Mouse (Mus musculus): ENCODE data around the gene Raph1. TPM values are rescaled to one million over a fixed set of nuclear protein-coding genes. Genes with fewer than 3 reads are reported as not detected.
A peak's percentile ranks its signal among the peaks of the same experiment; 100 is the strongest.

Gene Raph1
- polyA plus RNA-seq, 1 experiment from 2014 or later = 22.4 TPM

DNA sequence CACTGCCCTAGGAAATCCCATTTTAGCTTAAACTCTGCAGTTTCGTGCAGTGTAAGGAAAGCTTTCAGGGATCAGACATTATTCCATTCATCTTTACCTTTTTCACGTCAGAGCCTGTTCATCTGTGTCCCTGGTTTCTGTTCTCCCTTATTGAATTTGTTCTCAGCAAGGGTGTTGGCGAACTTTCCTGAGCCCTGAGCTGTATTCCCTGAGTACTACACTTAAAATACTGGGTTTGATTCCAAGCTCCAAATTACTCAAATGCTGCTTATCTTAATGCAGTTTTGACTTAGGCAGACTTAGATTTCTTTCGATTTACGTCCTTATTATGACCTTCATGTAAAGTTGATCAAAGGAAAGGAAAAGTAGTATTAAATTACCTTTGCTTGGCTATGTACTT, 417 bp upstream of the Raph1 start:
- no peak for ATAC-seq
- Histone ChIP-seq H3K36me3 (ENCODE audit: control insufficient read depth, insufficient read depth, low read length) (no peaks in the 10 kb centered on the region), H3K9me3 (ENCODE audit: control insufficient read depth, low read length) (no peaks in the 10 kb centered on the region), H3K9ac (ENCODE audit: low read depth, low read length) (peak overlapping the region; percentile 96), H3K4me2 (ENCODE audit: low read length) (peak overlapping the region; percentile 57), H3K4me1 (ENCODE audit: control insufficient read depth, insufficient read depth, low read depth, low read length) (peaks cover 12% of the 10 kb centered on the region), H3K27me3 (replicated peaks; ENCODE audit: control insufficient read depth, insufficient read depth, low read length) (no peaks in the 10 kb centered on the region), H3K27ac (ENCODE audit: low read depth, low read length) (peak overlapping the region; percentile 99), H3K4me3 (ENCODE audit: low read length) (peak overlapping the region; percentile 100)
- WGBS = 26% methylated on average over 5 of the region's 5 CpGs

DNA sequence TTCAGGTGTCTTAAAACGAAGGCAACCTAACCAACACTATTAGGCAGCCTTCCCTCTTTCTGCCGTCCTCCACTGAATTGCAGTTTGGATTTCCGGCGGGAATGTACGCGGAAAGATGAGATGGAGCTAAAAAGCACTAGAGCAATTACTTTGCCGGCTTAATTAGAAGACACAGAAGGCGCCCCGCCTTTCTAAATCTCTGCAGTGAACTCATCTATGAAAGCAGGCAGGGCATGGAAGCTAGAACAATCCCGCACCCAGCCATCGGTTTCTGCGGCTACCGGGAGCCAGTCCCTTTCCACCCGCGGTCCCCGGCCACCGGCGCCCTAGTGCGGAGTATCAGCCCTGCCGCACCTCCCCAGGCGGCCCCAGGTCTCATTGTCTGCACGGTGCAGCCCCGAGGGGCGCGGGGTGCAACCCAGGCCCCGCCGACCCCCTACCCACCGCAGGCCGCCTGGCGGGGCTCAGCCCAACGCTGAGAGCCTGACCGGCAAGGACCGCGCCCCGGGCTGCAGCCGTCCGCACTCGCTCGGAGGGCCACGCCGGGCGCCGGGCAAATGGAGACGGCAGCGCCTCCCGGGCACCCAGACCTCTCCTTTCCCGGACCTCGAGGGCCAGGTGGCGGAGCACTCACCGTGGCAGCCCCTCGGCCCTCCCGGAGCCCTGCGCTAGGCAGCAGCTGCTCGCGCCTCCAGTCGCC, 823 bp downstream of the Raph1 start:
- 0% methylated on average over 47 of the region's 56 CpGs for WGBS
- Histone ChIP-seq H3K27ac (ENCODE audit: low read depth, low read length) (peak overlapping the region; percentile 99), H3K9me3 (ENCODE audit: control insufficient read depth, low read length) (no peaks in the 10 kb centered on the region), H3K4me2 (ENCODE audit: low read length) (peak overlapping the region; percentile 57), H3K4me3 (ENCODE audit: low read length) (peak overlapping the region; percentile 100), H3K27me3 (replicated peaks; ENCODE audit: control insufficient read depth, insufficient read depth, low read length) (no peaks in the 10 kb centered on the region), H3K9ac (ENCODE audit: low read depth, low read length) (peak overlapping the region; percentile 96), H3K4me1 (ENCODE audit: control insufficient read depth, insufficient read depth, low read depth, low read length) (peaks cover 12% of the 10 kb centered on the region), H3K36me3 (ENCODE audit: control insufficient read depth, insufficient read depth, low read length) (no peaks in the 10 kb centered on the region)
- peak; percentile 77 for ATAC-seq

GRCm38 (mm10) chr1:60565270-60565920, 1.5 kb downstream of the Raph1 start:
- under 1% methylated on average over 13 of the region's 13 CpGs for WGBS
- no peak for ATAC-seq
- Histone ChIP-seq H3K36me3 (ENCODE audit: control insufficient read depth, insufficient read depth, low read length) (peaks cover 4% of the 10 kb centered on the region), H3K9me3 (ENCODE audit: control insufficient read depth, low read length) (no peaks in the 10 kb centered on the region; the same call in 1 of the 2 replicates), H3K4me3 (ENCODE audit: low read length) (peak overlapping the region; percentile 100), H3K27me3 (replicated peaks; ENCODE audit: control insufficient read depth, insufficient read depth, low read length) (no peaks in the 10 kb centered on the region), H3K9ac (ENCODE audit: low read depth, low read length) (peak overlapping the region; percentile 96), H3K27ac (ENCODE audit: low read depth, low read length) (peak overlapping the region; percentile 99), H3K4me2 (ENCODE audit: low read length) (peak overlapping the region; percentile 57), H3K4me1 (ENCODE audit: control insufficient read depth, insufficient read depth, low read depth, low read length) (peaks cover 12% of the 10 kb centered on the region)

GRCm38 (mm10) chr1:60564691-60565090, 2.2 kb downstream of the Raph1 start:
- Histone ChIP-seq H3K27ac (ENCODE audit: low read depth, low read length) (no peak overlapping the region), H3K9me3 (ENCODE audit: control insufficient read depth, low read length) (no peaks in the 10 kb centered on the region; the same call in 1 of the 2 replicates), H3K4me2 (ENCODE audit: low read length) (peak overlapping the region; percentile 57), H3K36me3 (ENCODE audit: control insufficient read depth, insufficient read depth, low read length) (peaks cover 4% of the 10 kb centered on the region), H3K4me1 (ENCODE audit: control insufficient read depth, insufficient read depth, low read depth, low read length) (peaks cover 12% of the 10 kb centered on the region), H3K27me3 (replicated peaks; ENCODE audit: control insufficient read depth, insufficient read depth, low read length) (no peaks in the 10 kb centered on the region), H3K4me3 (ENCODE audit: low read length) (peak overlapping the region; percentile 100), H3K9ac (ENCODE audit: low read depth, low read length) (no peak overlapping the region; the same call in 1 of the 2 replicates)
- no peak for ATAC-seq
- 68% methylated on average over 5 of the region's 5 CpGs for WGBS

DNA sequence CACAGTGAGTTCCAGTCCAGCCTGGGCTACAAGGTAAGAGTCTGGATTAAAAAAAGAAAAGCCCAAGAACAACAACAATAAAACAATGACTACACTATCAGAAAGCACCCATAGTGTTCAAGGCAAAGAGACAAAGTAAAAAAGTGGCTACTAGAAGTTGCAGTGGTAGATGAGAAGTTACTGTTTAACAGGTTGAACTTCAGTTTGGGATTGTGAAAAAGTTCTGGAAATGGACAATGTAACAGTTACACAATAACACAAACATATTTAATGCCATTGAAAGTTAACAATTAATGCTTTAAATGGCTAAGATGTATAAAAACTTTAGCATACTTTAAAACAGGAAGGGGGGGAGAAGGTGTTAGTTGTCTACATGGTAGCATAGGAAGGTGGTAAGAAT, 3.9 kb downstream of the Raph1 start:
- Histone ChIP-seq H3K9me3 (ENCODE audit: control insufficient read depth, low read length) (no peaks in the 10 kb centered on the region; the same call in 1 of the 2 replicates), H3K4me3 (ENCODE audit: low read length) (no peak overlapping the region), H3K36me3 (ENCODE audit: control insufficient read depth, insufficient read depth, low read length) (peaks cover 4% of the 10 kb centered on the region), H3K27ac (ENCODE audit: low read depth, low read length) (no peak overlapping the region), H3K27me3 (replicated peaks; ENCODE audit: control insufficient read depth, insufficient read depth, low read length) (no peaks in the 10 kb centered on the region), H3K9ac (ENCODE audit: low read depth, low read length) (no peak overlapping the region), H3K4me1 (ENCODE audit: control insufficient read depth, insufficient read depth, low read depth, low read length) (peaks cover 12% of the 10 kb centered on the region), H3K4me2 (ENCODE audit: low read length) (no peak overlapping the region)
- no peak for ATAC-seq

GRCm38 (mm10) chr1:60543681-60544080, 23.2 kb downstream of the Raph1 start:
- H3K9ac ChIP-seq (ENCODE audit: low read depth, low read length) = no peak overlapping the region
- ATAC-seq = no peak
- WGBS = 19% methylated on average over 1 of the region's 1 CpGs
- no peaks in the 10 kb centered on the region for H3K27me3 ChIP-seq (replicated peaks; ENCODE audit: control insufficient read depth, insufficient read depth, low read length)
- H3K4me1 ChIP-seq (ENCODE audit: control insufficient read depth, insufficient read depth, low read depth, low read length) = no peaks in the 10 kb centered on the region
- H3K4me3 ChIP-seq (ENCODE audit: low read length) = no peak overlapping the region
- H3K27ac ChIP-seq (ENCODE audit: low read depth, low read length) = no peak overlapping the region
- no peaks in the 10 kb centered on the region; the same call in 1 of the 2 replicates for H3K36me3 ChIP-seq (ENCODE audit: control insufficient read depth, insufficient read depth, low read length)
- no peaks in the 10 kb centered on the region for H3K9me3 ChIP-seq (ENCODE audit: control insufficient read depth, low read length)
- H3K4me2 ChIP-seq (ENCODE audit: low read length) = no peak overlapping the region

DNA sequence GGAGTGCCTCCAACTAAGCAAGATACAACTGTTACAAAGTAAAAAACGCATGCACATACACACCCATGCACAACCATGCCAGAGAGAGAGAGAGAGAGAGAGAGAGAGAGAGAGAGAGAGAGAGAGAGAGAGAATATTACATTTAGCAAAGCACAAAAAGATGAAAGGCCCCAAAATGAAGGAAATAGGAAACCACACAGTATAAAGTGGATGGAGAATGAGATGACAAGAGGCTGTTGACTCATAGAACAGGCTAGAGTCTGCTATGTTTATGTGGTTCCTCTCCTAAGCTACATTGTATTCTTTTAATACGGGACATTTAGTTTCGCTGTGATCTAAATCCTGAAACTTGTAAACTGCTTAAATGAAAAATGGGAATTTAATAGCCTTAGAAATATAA, 27.6 kb downstream of the Raph1 start:
- no peak for ATAC-seq
- 94% methylated on average over 3 of the region's 3 CpGs for WGBS
- no peak overlapping the region for H3K9ac ChIP-seq (ENCODE audit: low read depth, low read length)
- H3K27me3 ChIP-seq (replicated peaks; ENCODE audit: control insufficient read depth, insufficient read depth, low read length) = no peaks in the 10 kb centered on the region
- H3K4me3 ChIP-seq (ENCODE audit: low read length) = no peak overlapping the region
- H3K27ac ChIP-seq (ENCODE audit: low read depth, low read length) = no peak overlapping the region
- H3K4me1 ChIP-seq (ENCODE audit: control insufficient read depth, insufficient read depth, low read depth, low read length) = no peaks in the 10 kb centered on the region
- H3K9me3 ChIP-seq (ENCODE audit: control insufficient read depth, low read length) = no peaks in the 10 kb centered on the region
- no peaks in the 10 kb centered on the region for H3K36me3 ChIP-seq (ENCODE audit: control insufficient read depth, insufficient read depth, low read length)
- no peak overlapping the region for H3K4me2 ChIP-seq (ENCODE audit: low read length)

GRCm38 (mm10) chr1:60534932-60535331, 32.0 kb downstream of the Raph1 start:
- WGBS = 88% methylated on average over 2 of the region's 2 CpGs
- ATAC-seq = no peak
- no peaks in the 10 kb centered on the region for H3K9me3 ChIP-seq (ENCODE audit: control insufficient read depth, low read length)

GRCm38 (mm10) chr1:60530636-60531035, 36.3 kb downstream of the Raph1 start:
- no peak overlapping the region for H3K9ac ChIP-seq (ENCODE audit: low read depth, low read length)
- ATAC-seq = no peak
- peaks cover 16% of the 10 kb centered on the region for H3K36me3 ChIP-seq (ENCODE audit: control insufficient read depth, insufficient read depth, low read length)
- 95% methylated on average over 2 of the region's 2 CpGs for WGBS
- H3K27me3 ChIP-seq (replicated peaks; ENCODE audit: control insufficient read depth, insufficient read depth, low read length) = no peaks in the 10 kb centered on the region
- no peak overlapping the region for H3K27ac ChIP-seq (ENCODE audit: low read depth, low read length)
- H3K9me3 ChIP-seq (ENCODE audit: control insufficient read depth, low read length) = no peaks in the 10 kb centered on the region
- H3K4me1 ChIP-seq (ENCODE audit: control insufficient read depth, insufficient read depth, low read depth, low read length) = no peaks in the 10 kb centered on the region
- no peak overlapping the region for H3K4me2 ChIP-seq (ENCODE audit: low read length)
- no peak overlapping the region for H3K4me3 ChIP-seq (ENCODE audit: low read length)

More at GRCm38 (mm10) chr1:60534932-60535331, 32.0 kb downstream of the Raph1 start:
- H3K27ac ChIP-seq (ENCODE audit: low read depth, low read length) = no peak overlapping the region
- H3K4me2 ChIP-seq (ENCODE audit: low read length) = no peak overlapping the region
- H3K4me1 ChIP-seq (ENCODE audit: control insufficient read depth, insufficient read depth, low read depth, low read length) = no peaks in the 10 kb centered on the region
- H3K4me3 ChIP-seq (ENCODE audit: low read length) = no peak overlapping the region
- H3K27me3 ChIP-seq (replicated peaks; ENCODE audit: control insufficient read depth, insufficient read depth, low read length) = no peaks in the 10 kb centered on the region
- H3K9ac ChIP-seq (ENCODE audit: low read depth, low read length) = no peak overlapping the region
- peaks cover 9% of the 10 kb centered on the region for H3K36me3 ChIP-seq (ENCODE audit: control insufficient read depth, insufficient read depth, low read length)

Data from hindbrain, embryonic 16.5 days (tissue).